Mouse (Mus musculus) frontal cortex, postnatal 10 days (tissue): ENCODE data around the gene Mylk3.

Source experiments
- DNase-seq, 2 experiments: peaks; one replicate each; pipeline ENCODE4 v3.0.0; 2022; ENCODE audit warnings: low spot score in 2 of 2, mixed read lengths in 1 of 2

The Mylk3 gene

GRCm38 (mm10) chr8:85386205-85386604 lies at the start of gene Mylk3:
Mylk3 (minus strand) TSS chr8:85386345.
- peak; percentile 16 to 48 for DNase-seq

DNA sequence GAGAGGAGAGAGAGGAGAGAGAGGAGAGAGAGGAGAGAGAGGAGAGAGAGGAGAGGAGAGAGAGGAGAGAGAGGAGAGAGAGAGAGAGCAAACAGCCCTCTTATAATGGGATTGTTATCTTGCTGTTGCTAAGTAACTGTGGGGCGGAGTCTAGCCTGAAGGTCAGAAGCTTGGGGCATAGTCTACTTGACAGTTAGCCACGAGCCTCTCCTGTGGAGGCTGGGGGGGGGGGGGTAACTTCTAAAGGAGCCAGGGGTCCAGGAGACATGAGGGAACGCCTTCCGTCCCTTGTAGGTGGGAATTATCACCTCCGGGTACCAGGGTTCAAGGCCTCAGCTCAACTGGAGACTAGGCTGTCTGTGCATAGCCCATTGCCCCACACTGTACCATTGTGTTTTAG lies 49.6 kb upstream of the Mylk3 start:
- DNase-seq = no peak

GRCm38 (mm10) chr8:85434817-85435216 lies 48.7 kb upstream of the Mylk3 start:
- DNase-seq = no peak

GRCm38 (mm10) chr8:85433017-85433393 lies 46.9 kb upstream of the Mylk3 start:
- DNase-seq = no peak

DNA sequence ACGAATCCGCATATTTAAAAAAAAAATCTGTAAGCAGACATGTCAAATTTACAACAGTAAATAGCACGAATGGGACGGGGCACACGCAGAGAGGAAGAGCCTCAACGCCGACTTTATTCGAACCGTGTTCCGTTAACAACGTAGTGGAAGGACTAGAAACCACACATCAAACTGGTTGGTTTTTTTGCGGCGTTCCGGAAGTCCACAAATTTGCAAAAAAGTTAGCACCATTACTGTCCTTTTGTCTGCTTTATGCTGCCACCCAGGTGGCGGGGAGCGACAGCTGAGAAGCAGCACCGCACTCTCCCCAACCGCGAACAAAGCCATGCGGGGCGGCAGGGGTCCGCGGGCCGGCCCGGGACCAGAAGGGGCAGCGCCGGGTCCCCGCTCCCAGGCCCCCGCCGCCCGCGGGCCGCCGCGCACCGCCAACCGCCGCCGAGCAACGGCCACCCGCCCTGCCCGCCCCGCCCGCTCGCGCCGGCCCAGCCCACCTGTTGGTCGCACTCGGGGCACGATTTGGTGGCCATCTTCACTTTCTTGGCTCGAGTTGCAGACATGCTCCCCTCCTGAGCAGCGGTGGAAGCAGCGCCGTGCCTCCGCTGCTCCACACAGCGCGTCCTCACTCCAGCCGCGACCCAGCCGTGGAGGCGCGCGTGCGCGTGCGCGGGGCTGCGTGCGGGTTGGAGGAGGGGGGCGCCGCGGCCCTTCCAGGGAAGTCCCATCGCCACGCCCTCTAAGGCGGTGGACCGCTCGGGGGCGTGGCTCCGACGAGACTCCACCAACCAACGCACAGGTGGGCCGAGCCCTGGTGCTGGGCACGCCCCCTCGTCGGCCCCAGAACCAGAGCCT lies 46.2 kb upstream of the Mylk3 start, which contains the start of gene 4921524J17Rik:
TSS of gene 4921524J17Rik (minus strand) at position 666 of the 849 bp plus-strand sequence.
- DNase-seq = peak; percentile 96 to 98

- no peak for DNase-seq
Observed at GRCm38 (mm10) chr8:85431281-85432167, 45.4 kb upstream of the Mylk3 start.

GRCm38 (mm10) chr8:85430801-85431200 lies 44.7 kb upstream of the Mylk3 start:
- DNase-seq = no peak

GRCm38 (mm10) chr8:85429219-85429618 lies 43.1 kb upstream of the Mylk3 start:
- no peak for DNase-seq

DNA sequence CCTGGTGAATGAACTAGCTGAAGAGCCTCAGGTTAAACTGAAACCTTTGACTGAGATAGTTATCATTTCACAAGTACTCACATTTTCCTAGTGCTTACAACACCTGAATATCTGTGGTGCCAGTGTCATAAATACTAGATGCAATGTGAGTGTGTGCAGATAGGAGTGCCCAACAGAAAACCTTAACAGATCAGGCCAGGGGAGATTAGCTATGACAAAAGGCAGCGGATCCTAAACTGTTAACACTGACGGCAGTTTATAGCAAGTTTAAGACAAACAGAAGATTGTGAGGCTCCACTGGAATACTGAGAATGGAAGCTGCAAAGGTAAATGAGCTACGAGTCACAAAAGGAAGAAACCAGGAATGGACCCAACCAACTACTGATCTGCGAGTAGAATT lies 40.9 kb upstream of the Mylk3 start:
- DNase-seq = no peak

DNA sequence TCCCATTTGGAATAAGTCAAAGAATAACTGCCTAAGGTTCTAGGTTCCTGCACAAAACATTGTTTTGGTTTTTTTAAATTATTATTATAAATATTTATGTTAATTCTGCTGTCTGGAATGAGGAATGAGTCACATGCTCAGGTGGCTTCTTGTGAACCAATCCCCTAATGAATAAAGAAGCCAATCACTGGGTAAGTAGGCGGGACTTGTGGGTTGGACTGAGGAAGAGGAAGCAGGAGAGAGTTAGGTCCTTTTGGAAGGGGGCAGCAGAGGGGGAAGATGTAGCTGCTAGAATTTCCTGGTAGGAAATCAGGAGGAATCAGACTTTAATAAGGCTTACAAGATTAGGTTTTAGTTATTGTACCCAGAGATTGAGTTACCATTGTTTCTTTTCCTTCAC lies 35.2 kb upstream of the Mylk3 start:
- no peak for DNase-seq

- DNase-seq = no peak
Observed at GRCm38 (mm10) chr8:85408526-85408925, 22.4 kb upstream of the Mylk3 start.

DNA sequence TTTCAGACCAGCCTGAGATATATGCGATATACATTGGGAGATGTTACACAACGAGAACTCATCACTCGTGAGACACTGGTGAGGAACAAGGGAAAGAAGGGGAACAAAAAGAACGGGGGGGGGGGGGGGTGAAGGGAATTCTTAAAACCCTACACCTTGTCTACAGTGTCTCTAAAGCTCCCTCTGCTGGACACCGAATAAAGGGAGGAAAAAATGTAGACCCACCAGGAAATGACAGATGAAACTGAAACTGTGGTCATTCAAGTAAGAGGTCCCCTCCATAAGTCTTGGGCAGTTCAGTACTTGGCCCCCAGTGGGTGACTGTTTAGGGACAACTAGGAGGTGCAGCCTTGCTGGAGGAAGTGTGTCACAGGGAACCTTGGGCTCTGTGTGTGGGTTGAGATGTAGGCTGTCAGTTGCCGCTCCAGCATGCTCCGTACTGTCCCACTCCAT lies 21.9 kb upstream of the Mylk3 start:
- no peak for DNase-seq

GRCm38 (mm10) chr8:85405961-85406360 lies 19.8 kb upstream of the Mylk3 start:
- no peak for DNase-seq

DNA sequence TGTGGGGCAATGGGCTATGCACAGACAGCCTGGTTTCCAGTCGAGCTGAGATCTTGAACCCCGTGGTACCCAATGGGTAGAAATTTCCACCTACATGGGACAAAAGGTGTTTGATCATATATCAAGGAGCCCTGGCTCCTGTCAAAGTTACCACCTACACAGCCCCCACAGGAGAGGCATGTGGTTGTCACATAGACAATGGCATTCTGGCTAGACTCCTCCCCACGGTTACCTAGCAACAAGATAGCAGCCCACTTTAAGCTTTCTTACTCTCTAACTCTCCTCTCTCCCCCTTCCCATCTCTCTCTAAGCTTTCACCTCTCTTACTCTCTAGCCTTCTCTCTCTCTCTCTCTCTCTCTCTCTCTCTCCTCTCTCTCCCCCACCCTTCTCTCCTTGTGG lies 19.3 kb upstream of the Mylk3 start:
- DNase-seq = no peak

DNA sequence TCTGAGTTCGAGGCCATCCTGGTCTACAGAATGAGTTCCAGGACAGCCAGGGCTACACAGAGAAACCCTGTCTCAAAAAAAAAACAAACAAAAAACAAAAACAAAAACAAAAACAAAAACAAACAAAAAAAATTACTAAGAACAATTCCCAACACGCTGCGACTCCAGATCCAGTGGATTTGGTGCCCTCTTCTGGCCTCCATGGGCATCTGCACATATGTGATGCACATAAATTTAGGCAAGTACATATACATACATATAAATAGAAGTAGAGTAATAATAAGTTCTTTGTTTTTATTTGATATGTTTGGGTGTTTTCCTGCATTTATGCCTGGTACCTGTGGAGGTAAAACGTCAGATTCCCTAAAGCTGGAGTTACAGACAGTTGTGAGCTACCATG lies 12.4 kb upstream of the Mylk3 start:
- DNase-seq = no peak

DNA sequence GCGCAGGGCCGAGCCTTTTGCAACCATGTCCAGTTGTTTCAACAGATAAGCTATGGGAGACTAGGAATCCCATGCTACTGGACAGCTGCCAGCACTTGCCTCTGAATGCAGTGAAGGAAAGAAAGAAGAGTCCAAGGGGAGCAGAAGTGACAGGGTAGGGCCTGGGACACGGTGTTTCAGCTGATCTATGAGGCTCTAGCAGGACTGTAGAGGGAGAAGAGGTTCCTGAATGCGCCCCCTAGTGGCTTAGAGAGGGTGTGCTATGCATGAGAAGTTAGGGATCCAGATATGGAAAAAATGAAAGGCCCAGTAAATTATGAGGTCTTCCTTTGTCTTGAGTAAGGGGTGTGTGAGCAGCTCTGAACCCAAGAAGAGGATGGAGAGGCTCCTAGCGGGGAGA lies 11.4 kb upstream of the Mylk3 start:
- DNase-seq = no peak

DNA sequence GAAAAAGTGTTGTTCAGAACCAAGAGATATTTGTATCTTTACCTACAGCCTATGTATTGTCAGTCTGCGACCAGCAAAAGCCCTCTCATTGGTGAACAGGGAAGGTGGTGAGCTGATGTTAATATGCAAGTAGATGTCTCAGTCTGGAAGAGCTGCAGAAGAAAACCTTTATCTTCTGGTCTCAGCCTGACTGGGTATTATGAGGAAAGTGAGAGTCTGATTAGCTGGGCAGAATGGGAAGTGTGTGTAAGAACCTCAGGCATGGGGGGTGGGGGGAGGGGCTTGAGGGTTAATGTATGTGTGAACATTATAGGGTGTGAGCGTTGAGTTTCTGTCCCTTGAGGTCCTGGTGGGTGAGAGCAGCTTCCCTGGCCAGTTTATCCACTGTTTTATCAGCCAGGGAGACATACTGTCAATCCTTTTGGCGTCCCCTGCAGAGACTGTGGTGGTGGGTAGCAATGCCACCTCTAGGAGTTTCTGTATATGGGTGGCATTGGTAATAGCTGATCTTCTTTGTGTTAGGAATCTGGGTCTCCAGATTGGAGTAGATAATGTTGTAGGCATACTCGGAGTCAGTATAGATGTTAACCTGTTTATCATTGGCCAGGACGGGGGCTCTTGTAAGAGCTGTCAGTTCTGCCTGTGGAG lies 10.4 kb upstream of the Mylk3 start:
- no peak for DNase-seq

- no peak for DNase-seq
Observed at GRCm38 (mm10) chr8:85395681-85396431, 9.7 kb upstream of the Mylk3 start.

DNA sequence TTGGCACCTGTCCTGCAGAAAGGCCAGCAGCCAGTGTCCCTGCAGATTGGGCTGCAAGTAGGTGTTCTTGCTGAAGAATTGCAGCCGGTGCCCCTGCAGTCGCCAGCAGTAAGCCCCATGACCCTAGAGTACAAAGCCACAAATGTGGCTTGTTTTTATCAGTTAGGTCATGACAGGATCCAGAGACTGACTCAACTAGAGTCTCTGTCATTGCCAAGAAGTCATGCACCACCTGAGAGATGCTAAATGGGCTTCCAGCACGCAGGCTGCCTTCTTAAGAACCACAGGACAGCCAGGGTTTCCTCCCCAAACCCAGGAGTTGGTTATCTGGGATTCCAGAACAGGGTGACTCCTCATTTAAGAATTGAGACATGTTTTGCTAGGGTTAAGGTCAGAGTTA lies 8.9 kb upstream of the Mylk3 start:
- DNase-seq = no peak

DNA sequence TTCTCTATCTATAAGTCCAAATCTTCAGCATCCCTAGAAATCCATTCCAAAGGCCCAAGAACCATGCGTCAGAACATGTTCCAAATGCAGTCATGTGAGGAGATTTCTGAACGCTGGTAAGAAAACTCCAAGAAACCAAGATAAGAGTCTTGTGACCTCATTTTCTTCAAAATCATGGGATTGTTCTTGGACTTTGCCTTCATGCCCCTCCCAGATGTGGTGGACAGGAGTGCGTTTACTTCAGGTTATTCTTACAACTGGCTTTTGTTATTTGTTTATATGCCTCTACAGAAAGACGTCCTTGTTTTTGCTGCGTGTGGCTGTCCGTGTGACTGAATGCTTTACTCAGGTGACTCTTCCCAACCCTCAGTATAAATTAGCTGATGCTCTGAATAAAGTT lies 7.1 kb upstream of the Mylk3 start:
- no peak for DNase-seq

GRCm38 (mm10) chr8:85391438-85391837 lies 5.3 kb upstream of the Mylk3 start:
- no peak for DNase-seq
